Mouse (Mus musculus) retina, adult 2 months (tissue): ENCODE measurements around the gene Ssh1.

ENCODE experiments used
- DNase-seq: peaks from one replicate; pipeline ENCODE4 v3.0.0-alpha.2; 2012; ENCODE audit warnings: low read depth, low spot score

The Ssh1 gene

DNA sequence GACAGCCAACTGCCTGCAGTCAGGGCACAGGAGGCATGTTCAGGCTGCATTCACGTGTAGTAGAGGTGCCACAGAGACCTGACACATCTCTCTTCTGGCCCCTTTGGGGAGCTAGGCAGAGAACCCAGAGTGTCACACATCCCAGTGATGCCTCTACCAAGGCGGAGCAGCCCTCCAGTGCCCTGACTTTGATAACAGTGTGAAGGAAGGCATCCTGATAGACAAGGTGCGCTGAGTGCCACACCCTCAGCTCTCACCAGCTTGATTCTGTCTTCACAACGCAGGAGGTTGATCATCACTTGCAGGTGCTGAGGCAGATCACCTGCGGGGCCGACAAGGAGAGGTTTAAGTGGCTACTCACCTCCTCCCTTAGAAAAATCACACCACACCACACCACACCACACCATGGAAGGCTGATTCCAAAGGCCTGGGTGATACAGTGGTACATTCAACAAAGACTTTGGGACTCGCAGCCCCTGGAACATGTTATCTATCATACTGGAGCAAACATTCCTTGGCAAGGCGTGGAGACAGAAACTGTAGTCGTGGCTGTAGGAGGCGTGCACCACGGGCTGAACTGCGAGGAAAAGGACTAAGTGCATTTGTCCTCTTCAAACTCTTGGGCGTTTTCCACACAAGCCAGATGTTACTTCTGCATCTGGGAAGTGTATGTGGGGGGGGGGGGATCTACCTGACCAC, 27.1 kb downstream of the Ssh1 start:
- DNase-seq, result no peak

DNA sequence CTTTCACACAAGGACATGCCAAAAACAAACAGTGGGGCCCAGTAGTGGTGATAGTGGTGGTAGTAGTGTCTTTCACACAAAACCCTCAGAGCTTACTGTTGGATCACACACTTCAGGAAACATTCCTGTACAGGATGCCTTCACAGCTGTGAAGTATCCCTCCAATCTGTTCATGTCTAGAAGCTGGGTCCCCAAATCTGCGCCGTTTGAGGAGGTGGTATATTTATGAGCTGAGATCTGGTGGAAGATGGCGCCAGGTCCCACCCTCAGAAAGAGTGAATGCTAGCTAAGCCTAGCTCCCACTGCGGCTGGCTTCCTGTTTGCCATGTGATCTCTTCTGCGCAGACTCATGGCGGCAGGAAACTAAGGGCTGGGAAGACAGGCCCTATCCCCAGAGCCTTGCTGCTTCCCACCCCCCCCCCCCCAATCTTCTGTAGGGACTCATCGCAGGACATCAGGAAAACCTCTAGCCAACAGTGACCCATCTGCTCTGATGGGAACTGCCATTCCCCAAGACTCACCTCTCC, 28.0 kb downstream of the Ssh1 start:
- no peak for DNase-seq

DNA sequence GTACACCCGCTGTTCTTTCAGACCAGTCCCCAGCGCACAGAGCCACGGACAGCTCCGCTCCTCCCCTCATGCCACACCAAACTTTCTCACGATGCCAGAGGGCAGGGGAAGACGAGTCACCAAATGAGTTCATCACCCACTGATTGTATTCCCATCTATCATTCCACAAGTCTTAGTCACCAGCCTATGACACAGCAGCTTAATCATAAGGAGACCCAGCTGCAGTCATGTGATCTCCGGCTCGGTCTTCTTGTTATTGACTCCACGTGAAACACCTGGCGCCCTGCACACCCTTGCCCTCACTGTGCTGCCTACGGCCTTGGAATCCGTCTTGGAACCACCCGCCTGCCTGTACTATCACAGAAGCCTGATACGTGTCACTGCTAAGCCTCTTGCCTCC, 28.7 kb downstream of the Ssh1 start:
- DNase-seq, result no peak

DNA sequence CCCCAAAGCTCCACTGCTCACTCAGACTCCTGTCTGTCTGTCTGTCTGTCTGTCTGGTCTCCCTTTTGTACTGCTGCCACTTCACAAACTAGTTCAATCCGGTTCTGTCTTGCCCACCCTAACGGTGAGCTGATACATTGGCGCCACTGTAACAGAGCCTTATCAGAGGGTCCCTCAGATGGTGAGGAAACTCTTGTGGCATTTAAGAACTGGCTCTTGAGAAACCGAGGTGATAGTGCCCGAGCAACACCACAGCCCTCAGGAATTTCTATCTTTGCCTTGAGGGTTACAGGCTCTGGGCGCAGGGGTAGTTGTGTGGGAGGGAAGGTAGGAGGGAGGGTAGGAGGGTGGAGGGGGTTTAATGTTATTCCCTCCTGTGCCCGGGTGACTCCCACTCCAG, 31.9 kb downstream of the Ssh1 start:
- DNase-seq, result no peak

DNA sequence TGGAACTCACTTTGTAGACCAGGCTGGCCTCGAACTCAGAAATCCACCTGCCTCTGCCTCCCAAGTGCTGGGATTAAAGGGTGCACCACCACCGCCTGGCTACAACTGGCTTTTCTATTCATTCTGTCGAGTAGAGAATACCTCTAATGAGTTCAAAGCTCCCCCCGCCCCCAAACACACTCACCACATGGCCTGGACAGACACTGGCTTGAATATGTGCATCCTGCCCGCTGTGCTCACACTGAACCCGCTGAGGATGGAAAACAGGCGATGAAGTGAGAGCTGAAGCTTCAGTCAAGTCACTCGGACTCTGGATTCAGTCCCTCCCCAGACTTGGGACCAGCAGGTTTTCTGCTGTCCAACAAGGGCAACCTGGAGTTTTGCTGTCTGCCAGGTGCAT, 33.3 kb downstream of the Ssh1 start:
- DNase-seq, result no peak

DNA sequence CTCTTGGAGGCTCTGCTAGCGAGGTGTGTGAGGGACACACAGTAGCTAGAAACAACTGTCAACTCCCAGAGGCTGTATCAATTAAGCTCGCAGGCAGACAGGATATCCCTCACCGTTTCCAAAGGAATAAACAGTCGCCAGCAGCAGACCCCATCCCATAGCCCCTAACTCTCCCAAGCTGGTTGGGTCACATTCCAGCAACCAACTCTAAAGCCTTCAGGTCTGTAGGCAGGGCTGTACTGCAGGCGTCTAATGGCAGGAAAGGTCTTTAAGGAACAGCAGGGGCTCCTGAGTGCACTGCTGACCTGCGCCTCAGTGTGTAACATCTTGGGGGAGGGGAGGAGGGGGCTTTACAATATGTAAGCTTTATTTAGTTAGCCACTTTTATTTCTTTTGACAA, 34.7 kb downstream of the Ssh1 start:
- DNase-seq, result no peak

DNA sequence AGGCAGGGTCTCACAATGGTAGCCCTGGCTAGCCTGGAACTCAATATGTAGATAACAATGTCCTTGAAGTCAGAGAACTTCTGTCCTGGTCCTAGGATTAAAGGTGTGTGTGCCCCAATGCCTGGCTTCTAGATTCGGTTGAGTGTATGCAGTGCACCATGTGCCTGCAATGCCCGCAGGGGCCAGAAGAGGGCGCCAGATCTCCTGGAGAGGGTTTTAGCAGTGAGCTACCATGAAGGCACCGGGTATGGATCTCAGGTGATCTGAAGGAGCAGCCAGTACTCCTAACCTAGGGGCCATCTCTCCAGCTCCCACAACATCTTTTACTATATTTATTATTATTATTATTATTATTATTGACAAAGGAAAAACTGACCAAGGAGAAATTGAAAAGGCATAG, 37.2 kb downstream of the Ssh1 start:
- peak; percentile 60 for DNase-seq

DNA sequence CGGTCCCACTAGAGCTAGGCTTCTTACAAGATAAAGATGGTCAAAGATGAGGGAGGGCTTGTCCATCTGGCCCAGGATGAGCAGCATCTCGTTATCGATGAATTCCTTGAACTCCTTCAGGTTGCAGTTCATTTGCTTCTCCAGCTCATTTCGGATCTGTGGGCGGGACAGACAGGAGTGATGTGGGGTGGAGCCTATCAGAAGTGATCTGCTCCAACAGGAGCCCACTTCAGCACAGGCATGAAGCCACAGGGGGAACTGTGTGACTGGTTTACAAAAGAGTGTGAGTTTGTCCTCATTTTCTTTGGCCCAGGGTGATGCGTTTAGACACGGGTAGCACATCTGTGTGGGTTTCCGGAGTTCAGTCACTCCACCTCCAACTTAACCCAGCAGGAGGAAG, 38.0 kb downstream of the Ssh1 start:
- no peak for DNase-seq

DNA sequence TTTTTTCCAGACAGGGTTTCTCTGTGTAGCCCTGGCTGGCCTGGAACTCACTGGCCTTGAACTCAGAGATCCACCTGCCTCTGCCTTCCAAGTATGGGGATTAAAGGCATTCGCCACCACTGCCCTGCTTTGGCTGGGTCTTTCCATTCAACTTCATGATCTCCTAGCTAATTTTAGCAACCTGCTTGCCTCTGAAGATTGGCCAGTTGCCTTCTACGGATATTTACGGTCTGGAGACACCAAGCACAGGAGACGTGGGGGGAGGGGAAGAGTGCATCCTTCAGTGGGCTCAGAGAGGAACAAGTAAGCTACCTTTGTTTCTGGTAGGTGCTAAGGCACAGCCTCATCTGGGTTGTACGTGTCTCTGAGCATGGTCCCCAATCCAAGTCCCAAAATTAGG, 38.4 kb downstream of the Ssh1 start:
- no peak for DNase-seq

DNA sequence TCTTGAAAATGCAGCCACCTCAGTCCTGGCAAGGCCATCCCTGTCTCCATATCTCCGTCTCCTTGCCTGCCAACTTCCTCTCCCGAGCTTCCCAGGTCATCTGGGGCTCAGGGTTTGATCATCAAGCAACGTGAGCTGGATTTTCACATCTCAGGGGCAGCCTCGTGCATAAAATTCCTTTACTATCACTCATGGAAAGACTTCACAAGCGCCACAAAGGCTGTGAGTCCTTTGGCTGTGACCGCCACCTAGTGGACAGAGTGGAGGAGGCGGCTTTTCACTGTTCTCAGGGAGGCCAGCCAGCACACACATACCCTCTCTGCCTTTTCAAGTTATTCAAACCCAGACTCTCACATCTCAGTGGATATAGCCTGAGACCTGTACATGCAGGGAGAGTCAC, 39.3 kb downstream of the Ssh1 start:
- DNase-seq, result peak; percentile 60

DNA sequence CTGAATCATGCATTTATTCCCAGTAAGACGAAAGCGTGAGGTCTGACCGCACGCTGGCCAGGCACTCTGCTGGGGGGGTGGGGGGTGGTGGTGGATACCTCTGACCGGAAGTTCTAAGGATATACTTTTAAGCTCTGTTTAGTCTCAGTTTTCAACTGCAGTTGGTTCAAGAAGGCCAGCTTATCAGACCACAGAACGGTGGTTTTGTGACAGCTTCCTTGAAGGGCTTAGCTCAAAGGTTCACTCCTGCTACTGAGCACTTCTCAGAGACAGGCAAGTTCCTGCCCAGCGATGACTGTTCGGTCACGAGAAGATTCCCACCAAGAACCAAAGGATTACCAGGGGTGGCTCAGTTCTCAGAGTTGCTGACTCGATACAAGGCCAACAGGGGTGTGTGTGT, 41.2 kb downstream of the Ssh1 start:
- DNase-seq, result no peak

DNA sequence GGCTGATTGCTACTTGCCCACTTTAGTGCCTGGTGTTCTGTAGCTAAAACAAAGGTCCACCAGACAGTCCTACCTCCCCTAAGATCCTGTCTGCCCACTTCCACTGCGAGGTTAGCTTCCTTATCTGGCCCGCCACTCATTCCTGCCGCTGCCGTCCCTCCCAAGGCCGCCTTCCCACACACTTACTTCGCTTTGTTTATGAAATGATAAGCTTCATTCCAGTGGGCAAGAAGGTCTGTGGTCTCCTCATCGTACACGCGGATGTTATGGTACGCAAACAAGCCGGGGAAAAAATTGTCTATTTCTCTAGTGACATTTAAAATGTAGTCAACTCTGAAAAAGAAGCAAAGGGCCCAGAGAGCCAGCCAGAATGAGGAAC, 42.0 kb downstream of the Ssh1 start:
- DNase-seq, result no peak

DNA sequence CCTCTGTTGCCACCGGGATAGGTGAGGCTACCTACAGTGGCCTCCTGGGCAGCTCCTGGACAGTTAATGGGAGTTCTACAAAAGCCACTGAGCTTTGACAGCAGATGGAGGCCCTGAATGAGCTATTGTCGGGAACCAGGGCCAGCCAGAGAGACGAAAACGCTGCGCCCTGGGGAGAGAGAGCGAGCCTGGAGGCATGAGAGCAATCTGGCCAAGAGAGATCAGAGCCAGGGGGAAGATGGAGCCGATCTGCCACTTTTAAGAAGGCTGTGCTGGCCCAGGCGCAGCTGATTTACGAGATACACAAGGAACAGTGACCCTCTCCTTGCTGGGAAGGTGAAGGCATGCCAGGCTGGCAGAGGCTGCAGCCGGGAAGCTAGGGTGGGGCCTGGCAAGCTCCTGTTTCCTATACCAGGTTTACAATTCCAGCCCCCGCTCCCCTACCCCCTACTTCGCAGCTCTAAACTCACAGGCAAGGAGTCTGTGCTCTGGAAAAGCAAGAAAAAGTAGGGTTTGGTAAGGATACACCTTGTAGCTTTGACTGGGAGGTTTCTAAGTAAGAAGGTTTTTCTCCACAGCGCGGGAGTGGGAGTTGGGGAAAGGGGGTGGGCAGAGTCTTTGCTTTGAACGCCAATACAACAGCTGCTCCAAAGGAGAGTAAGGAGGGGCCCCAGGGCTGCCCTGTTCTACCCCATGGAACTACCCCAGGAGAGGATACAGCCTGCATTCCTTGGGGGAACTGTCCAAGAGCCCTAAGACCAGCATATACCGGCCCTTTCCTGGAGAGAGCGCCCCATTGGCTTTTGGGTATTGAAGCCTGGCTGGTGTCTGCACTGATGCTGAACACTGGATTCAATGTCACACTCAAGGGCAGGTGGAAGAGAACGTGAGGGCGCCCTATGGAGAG, 42.7 kb downstream of the Ssh1 start:
- no peak for DNase-seq

DNA sequence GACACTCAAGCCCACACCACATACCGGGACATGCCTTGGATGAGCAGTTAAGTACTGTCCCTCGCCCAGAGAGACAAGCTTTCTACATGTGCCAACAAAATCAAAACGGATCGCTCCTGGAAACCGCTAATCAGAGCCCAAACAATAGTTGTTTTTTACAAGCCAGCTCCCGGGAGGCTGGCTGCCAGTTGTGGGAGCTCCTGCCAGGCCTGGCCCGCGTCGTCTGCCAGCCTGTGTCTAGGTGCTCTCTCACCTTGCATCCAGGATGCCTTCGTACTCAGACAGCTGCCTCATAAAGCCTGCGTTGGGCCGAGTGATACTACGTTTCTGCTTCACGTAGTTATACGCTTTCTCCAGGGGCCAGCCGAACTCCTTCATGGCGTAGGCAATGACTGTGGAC, 43.6 kb downstream of the Ssh1 start:
- no peak for DNase-seq

DNA sequence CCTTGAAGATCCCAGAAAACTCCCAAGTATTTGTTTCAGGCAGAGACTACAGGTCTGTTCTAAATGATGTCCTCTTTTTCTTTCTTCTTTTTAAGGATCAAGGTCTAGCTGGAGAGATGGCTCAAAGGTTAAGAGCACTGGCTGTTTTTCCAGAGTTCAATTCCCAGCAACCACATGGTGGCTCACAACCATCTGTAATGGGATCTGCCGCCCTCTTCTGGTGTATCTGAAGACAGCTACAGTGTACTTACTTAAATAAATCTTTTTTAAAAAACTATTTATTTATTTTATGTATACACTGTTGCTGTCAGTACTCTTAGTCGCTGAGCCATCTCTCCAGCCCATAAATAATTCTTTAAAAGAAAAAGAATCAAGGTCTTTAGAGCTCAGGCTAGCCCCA, 46.4 kb downstream of the Ssh1 start:
- DNase-seq, result no peak

DNA sequence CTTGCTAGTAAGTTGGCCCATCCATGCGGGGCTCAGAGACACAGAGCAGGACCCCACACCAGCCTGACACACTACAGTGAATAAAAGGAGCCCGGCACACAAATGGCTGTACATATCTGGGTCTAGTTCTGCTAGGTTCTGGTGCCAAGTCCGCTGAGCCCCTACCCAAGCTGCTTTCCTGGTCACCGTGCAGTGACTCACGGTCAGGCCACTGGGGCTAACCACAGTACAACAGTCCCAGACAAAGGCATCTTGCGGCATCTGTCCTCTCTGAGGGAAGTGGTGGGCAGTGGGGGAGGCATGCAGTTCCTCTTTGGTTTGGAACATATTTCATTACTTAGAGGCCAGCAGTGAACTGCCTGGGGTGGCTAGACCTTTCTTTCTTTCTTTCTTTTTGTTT, 48.6 kb downstream of the Ssh1 start:
- no peak for DNase-seq

DNA sequence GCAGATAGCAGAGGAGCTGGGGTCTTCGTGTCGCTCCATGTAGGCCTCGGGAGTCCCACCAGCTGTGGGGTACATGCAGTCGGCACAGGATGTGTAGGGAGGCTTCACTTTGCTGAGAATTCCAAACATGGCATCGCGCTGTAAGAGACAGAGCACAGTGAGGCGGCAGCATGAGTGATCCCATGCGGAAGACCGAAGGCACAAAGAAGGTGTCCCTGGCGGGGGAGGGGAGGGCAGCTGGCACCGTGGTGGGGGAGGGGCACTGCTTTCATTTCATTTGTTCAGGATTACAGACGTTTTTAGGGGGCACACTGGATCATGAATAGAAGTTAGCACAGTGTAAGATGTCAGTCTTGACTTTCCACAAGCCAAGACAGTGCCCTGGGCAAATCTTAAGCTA, 50.4 kb downstream of the Ssh1 start:
- no peak for DNase-seq

DNA sequence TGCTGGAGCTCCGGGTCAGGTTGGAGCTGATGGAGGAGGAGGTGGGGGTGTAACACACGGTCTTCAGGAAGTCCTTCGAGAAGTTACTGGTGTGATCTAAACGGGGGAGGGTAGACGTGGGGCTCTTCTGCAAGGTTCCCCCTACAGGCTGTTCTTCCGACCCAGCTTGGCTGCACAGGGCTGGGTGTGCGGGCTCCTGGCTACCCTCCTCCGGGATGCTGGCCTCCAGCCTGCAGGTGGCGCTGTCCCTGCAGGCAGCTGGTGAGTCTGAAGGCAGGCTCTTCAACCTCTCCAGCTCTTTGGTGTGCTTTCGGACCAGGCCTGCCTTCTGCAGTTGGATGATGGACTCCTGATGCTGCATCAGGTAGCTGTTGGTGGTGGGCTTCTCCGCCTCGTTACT, 51.1 kb downstream of the Ssh1 start:
- DNase-seq, result no peak

DNA sequence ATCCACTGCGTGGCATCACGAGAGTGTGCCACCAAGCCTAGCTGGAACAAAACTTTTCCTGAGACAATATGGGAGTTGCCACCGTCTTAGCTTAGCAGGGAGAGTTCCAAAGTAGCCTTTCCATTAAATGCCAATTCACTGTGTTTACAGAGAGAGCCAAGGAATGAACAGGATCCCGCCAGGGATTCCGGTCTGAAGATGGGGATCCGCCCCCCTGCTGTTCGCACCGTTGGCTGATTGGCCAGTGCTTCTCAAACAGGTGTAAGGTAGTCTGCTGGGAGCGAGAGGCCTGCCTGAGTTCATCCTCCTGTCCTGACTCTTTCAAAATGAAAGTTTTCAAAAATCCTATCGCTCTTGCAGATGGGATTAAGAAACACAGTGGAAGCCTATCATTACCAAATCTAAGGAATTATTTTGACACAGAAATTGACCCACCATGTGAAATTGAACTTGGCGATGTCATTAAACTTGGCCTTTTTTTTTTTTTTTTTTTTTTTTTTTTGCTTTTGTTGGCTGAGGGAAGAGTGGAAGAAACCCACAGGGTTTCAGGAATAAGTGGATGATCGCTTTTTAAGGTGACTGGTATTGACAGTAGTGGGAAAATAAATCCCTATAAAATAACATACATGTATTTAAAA, 54.3 kb downstream of the Ssh1 start:
- DNase-seq, result no peak

DNA sequence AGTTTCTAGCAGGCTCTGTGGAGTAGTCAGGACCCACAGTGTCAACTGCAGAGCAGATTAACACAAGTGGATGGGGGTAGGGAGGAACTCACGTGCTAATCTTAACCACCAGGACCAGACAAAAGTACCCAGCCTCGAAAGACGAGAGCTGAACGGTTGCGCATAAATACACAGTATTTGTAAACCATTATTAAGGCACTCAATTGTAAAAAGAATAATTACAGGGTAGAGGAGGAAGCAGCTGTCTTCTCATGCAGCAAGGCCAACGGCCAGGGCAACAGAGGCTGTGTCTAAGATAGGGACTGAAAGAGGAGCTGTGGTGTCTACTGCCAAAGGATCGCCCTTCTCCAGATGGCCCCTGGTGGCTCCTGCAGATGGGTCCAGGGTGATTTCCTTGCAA, 56.0 kb downstream of the Ssh1 start:
- DNase-seq, result no peak

DNA sequence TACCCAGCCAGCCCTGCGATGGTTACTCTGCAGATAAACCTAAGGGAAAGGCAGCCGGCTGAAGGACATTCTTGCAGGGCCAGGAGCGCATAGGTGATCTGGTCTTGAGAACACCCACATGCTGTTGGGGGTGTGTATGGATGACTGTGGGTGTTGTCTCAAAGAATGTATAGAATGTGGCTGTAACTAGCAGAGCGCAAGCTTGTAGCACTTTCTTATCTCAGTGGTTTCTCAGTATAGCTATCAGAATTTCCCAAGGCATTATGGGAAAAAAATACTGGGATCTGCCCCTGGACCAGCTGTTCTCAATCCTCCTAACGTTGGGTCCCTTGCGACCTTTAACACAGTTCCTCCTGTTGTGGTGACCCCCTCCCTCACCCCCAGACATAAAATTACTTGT, 59.8 kb downstream of the Ssh1 start:
- no peak for DNase-seq

DNA sequence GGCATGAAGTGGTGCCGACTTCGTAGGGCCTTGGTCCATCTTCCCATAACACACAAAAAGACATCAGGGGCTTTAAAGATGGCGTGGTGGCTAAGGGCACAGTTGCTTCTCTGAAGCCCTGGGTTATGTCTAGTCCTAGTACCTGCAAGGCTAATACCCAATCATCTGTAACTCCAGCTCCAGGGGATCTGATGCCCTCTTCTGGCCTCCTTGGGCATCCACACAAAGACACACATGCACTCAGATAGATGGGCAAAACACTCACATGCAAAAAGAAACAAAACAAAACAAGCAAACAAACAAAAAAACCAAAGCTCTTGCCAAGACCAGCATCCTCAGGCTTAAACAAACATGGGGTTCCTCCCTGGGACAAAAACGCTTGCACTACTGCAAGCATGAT, 60.2 kb downstream of the Ssh1 start:
- no peak for DNase-seq

DNA sequence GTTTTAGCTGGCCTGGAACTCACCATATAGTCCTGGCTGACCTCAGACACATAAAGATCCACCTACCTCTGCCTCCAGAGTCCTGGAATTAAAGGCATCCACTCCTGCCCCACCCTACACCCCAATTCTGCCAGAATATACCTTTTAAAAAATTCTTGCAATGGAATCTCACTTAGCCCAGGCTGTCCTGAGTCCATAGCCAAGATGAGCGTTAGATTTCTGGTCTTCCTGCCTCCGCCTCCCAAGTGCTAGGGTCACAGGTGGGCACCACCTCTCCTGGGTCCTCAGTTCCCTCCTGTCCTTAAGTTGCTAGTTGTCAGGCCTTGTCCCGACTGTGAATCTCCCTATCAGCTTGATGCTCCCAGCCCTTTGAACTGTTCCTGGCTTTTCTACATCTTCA, 61.4 kb downstream of the Ssh1 start:
- no peak for DNase-seq
